Mouse (Mus musculus) lung, postnatal 36 days (tissue): Measurements from ENCODE around the gene Efna3.

Experiments
- DNase-seq: peaks from one replicate; pipeline ENCODE4 v3.0.0; 2022; ENCODE audit warnings: mixed read lengths

Gene Efna3

DNA sequence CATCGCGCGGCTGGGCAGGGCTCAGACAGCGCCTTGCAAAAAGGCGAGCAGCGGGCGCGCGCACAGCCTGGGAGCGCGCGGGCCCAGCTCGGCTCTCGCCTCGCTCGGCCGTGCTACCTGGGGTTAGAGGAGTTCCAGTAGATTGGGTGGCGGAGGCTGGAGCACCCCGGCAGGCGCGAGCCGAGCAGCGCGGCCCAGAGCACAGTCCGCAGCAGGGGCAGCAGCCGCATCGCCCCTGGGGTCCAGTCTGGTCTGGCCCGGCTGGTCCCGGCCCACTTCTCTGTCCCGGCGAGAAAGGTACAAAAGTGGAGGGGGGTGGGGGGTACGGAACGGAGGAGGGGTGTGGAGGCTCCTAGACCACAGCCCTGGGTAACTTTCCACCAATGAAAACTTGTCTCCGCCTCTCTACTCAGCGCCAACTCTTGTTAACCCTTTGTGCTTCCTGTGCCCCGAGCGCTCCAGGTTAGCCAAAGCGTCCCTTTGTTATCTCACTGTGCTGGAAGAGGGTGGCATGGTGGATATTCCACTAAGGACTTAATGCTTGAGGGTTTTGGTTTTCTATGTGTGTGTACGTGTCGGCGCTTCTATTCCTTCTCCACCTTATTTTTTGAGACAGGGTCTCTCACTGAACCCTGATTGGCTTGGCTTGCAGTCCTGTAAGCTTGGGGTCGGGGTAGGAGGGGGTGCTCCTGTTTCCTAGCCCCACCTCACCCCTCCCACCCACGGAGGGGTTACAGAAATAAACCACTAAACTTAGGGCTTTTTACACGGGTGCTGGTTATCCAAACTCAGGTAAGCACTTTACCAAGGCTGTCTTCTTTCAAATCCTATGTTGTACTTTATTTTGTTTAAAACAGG lies 15.2 kb upstream of the Efna3 start, which contains the start of gene Efna4:
Gene Efna4, minus strand, starts transcription at position 308 of the 858 bp plus-strand sequence.
- DNase-seq, result peak; percentile 65

- no peak for DNase-seq
Observed at GRCm38 (mm10) chr3:89337062-89337720, 14.4 kb upstream of the Efna3 start.

- no peak for DNase-seq
Observed at GRCm38 (mm10) chr3:89336529-89336928, 13.8 kb upstream of the Efna3 start.

- no peak for DNase-seq
Observed at GRCm38 (mm10) chr3:89333053-89333452, 10.3 kb upstream of the Efna3 start.

DNA sequence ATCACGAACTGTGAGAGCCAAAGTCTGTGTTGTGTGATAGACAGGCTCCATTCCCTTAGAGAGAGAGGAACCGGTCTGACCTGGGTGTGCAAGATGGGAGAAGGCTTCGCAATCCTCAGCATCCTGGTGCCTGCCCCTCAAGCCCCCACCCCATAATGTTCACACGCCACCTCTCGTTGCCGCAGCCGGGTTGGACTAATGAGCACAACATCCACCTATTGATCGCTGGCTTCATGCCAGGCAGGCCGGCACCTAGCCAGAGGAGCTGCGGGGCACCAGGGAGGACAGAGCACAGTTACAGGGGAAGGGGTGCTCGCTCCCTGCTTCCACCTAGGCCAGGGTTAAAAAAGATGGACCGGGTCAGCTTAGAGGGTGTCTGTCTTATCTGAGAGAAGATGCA lies 9.7 kb upstream of the Efna3 start:
- no peak for DNase-seq

GRCm38 (mm10) chr3:89332013-89332412 lies 9.2 kb upstream of the Efna3 start:
- no peak for DNase-seq

GRCm38 (mm10) chr3:89331561-89331960 lies 8.8 kb upstream of the Efna3 start:
- DNase-seq, result no peak

DNA sequence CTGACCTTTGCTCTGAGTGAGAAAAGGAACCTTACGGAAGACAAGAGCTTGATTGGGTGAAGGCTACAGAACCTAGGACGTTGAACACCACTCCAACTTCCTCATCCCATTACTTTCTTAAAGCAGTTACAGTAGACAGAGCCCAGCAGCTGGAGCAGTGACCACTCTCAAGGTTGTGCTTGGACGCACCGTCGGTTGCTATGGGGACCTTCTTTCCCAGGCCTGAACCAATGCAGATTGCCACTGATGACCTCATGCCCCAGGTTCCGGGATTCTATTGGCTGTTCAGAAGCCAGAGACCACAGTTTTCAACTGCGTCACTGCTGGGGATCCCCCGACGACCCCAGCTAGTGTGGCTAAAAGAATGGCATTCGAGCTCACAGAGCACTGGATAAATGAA lies 8.2 kb upstream of the Efna3 start:
- peak; percentile 47 for DNase-seq

DNA sequence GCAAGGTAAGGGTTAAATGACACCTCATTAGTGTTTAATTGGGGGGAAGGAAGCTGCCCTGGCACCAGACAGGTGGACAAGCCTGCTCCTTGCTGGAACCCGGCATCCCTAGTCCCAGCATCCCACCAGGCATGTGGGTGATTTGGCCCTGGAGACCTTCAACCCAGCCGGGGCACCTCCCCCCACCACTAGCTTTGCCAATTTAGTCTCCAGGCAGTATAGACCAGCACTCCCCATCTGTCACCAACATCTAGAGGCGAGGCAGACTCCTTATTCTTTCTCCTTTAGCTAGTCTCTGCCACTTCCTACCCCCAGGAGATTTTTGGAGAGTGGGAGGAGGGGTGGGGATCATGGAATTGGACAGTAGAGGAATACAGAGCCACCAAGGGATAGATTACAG lies 7.6 kb upstream of the Efna3 start:
- DNase-seq, result no peak

GRCm38 (mm10) chr3:89328623-89329022 lies 5.9 kb upstream of the Efna3 start:
- DNase-seq, result no peak

DNA sequence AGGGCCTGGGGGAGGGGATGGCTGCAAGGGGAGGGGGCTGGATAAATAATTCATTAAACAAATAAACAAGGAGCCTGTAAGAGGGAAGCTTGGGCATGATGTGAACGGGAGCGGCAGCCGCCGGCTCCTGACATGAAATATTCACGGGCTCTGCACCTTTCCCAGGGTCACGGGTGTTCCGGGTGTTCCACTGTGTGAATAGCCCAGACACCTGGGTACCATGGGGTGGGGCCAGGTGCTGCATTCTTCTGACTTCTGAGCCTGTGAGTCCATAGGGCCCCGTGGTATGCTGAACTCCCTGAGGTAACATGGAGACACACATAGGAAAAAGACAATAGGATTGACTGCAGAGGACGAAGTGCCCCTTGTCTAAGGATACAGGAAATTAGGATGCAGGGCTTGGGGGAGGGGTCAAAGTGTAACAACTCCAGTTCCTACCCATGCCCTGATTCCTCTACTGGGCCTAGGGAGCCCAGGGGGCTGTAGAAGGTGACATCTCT lies 4.7 kb upstream of the Efna3 start:
- no peak for DNase-seq

DNA sequence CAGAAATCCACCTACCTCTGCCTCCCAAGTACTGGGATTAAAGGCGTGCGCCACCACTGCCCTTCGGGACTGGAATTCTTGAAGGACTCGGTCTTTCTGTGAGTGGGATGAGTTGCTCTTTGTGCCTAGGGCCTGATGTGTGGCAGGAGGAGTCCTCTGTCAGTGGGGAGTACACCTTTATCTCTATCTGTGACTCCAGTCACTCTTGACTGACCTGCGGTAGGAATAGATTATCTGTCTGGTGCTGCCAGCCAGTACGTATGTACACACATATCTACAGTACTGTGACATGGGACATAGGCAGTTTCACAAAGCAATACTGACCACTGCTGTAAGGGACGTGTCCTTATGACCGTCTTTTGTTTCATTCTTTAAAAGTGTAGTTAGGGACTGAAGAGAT lies 3.1 kb upstream of the Efna3 start:
- DNase-seq, result no peak

DNA sequence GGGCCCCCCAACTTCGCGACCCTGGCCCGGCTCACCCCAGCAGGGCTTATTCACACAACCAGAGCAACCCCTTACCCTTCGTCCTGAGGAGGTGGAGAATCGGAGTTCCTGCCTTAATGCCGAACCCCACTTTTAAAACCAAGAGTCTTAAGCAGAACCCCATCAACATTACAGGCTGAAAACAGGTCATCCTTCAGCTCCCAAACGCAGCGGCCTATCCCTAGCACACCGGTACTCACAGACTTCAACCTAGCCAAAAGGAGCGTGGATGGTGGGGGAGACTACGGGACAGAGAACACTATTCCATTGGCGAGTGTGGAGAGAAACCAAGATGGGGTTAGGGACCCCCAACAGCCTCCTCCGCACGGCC lies 649 bp downstream of the Efna3 start:
- no peak for DNase-seq

DNA sequence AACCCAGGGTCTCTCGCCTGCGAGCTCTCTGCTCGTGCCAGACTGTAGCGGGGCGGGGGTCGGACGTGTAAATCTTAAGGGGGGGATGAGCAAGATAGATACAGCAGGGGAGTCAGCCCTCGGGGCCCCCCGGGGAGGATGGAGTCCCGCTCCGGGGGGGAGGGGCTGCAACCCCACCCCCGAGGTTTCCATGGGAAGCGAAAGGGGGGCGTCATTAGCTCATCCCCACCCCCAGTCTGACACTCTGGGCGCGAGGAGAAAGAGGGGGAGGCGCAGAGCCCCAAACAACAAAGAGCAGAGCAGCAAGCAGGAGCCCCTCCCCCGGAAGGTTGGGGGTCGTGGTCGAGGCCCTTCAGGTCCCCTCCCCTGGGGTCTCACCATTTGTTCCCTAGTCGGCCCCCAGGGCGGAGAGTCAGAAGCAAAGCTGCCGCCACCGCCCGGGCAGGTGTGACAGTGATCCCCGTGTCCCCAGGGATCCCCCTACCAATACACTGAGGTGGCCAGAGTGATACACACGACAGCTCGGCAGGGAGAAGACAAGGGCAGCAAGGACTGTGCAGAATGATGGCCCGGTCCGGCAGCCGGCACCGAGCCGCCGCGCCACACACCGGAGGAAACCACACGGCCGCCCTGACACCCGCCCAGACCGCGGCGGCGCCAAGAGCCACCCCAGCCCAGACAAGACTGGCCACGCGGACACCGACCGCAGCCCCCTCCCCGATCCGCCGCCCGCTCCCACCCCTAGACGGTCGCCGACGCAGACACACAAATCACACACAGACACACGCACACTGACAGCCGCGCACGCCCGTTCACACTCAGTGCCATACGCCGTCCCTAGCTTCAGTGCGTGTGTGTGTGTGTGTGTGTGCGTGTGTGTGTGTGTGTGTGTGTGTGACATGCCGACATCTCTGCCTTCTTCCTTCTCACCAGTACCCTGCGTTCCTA lies 1.3 kb downstream of the Efna3 start:
- DNase-seq, result no peak

DNA sequence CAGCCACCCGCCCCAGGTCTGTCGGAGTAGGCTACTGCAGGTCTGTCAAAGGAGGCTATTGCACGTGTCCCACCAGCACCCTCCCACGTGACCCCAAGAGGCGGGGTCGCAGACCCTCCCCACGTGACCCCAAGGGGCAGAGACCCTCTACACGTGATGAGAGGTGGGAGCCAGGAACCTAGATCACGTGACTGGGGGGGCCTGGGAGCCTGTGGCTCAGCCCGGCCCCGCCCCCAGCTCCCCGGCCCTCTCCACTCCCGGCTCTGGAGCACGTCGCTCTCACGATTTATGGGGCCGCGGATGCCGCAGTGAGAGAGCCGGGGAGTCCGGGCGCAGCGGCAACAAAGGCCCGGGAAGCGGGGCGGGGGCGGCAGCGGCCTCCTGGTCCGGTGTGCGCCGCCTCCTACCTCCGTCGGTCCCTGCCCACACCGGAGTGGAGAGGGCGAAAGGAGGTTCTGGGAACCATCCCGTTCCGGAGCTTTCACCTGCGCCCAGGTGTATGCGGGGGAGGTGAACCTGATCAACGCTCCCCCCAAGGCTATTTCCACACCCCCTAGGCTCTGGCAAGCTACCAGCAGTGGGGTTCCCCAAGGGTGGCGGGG lies 2.1 kb downstream of the Efna3 start:
- no peak for DNase-seq

GRCm38 (mm10) chr3:89319591-89320350 lies 3.0 kb downstream of the Efna3 start:
- DNase-seq, result no peak

- no peak for DNase-seq
Observed at GRCm38 (mm10) chr3:89318971-89319590, 3.7 kb downstream of the Efna3 start.

DNA sequence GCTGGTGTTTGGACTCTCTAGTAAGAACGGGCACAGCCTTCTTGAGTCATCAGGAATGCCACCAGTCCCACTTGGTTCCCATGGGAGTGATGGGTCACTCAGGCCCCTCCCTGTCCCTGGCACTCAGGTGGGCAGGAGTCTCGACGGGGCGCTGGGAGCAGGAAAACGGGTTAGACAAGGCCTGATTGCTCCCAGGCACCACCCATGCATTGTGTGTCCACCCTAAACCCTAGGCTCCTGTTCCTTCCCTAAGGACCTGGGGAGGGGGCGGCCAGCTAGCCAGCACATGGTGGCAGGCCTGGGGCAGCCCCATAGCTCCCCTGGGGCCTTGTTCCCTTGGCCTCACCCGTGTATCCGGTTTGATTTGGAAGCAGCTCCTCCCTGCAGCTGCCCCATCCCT lies 4.4 kb downstream of the Efna3 start:
- no peak for DNase-seq

DNA sequence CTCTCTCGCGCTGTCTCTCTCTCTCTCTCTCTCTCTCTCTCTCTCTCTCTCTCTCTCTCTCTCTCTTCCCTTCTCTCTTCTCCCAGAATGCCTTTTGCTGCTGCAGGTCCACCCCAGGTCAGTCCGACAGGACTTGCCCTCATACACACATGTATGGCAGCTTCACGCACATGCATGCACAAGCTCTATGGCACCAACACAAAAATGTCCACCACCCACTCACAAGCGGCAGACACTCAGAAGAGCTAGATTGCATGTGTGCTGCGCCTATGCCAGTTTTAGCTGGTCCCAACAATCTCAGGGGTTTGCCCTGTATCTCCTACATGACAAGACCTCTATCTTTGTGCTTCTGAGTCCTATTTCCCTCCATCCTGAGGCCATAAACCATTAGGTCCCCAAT lies 5.5 kb downstream of the Efna3 start:
- DNase-seq, result no peak

- peak; percentile 95 for DNase-seq
Observed at GRCm38 (mm10) chr3:89316833-89317232, 5.9 kb downstream of the Efna3 start.
